In the genomic region with DNA sequence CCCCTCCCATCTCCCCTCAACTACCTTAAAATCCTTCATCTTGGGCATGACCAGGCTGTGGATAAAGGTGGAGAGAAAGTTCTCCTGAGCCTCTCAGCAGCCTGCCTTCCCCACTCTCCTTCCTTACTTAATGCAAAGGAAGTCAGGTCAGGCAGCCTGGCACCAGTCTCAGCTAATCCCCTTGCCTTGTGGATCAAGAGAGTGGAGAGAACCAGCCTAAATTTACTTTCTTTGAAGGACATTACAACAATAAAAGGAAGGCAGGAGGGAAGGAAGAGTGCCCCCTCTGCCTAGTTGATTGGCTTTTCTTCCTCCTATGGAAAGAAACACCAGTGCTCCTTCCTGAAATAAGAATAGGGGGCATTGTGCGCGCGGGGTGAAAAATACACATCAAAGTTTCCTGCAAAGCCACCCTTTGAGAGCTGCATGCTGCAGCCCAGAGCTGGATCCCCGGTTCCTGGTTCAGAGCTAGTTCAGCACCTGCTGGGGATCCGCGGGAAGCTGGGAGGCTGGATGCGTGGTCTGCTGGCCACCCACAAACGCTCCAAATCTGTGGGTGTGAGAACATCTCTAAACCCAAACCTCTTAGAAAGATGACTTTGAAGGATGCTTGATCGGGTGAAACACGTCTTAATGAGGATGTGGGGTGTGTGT, we compare ENCODE assay signal across 8 mouse cellular contexts. TPM values are rescaled to one million over a fixed set of nuclear protein-coding genes. Genes with fewer than 3 reads are reported as not detected.
DNase-seq lines count a peak whose midpoint lies in the region; ATAC-seq and TF ChIP-seq lines count a peak whose summit lies in the region.

No protein-coding gene starts in this region.

- no peak for TF ChIP-seq CTCF in brain, embryonic 14.5 days (IDR thresholded peaks at IDR 0.05; ENCODE audit: borderline replicate concordance, extremely low read depth, insufficient read depth, insufficient read length)
- no peak for TF ChIP-seq CTCF in intestine, postnatal 0 days (IDR thresholded peaks at IDR 0.05; ENCODE audit: low read depth)

- no peaks in the 10 kb centered on the region for H3K9me3 ChIP-seq in forebrain, embryonic 16.5 days (ENCODE audit: control insufficient read depth, low read length)
- no peaks in the 10 kb centered on the region for H3K9me3 ChIP-seq in intestine, postnatal 0 days (ENCODE audit: control insufficient read depth)
- no peaks in the 10 kb centered on the region for H3K9me3 ChIP-seq in midbrain, embryonic 10.5 days (replicated peaks)
- H3K9me3 ChIP-seq in stomach, embryonic 15.5 days: no peaks in the 10 kb centered on the region

- H3K36me3 ChIP-seq in forebrain, embryonic 16.5 days (ENCODE audit: control insufficient read depth, insufficient read depth): no peaks in the 10 kb centered on the region
- no peaks in the 10 kb centered on the region for H3K36me3 ChIP-seq in intestine, postnatal 0 days (ENCODE audit: control insufficient read depth, insufficient read depth)
- no peaks in the 10 kb centered on the region for H3K36me3 ChIP-seq in midbrain, embryonic 10.5 days
- H3K36me3 ChIP-seq in stomach, embryonic 15.5 days: no peaks in the 10 kb centered on the region

- peak overlapping the region; percentile 43 for H3K4me3 ChIP-seq in forebrain, embryonic 16.5 days (replicated peaks; ENCODE audit: low read length)
- peak overlapping the region; percentile 58 for H3K4me3 ChIP-seq in intestine, postnatal 0 days (ENCODE audit: low read depth, low read length)
- peak overlapping the region; percentile 58 for H3K4me3 ChIP-seq in midbrain, embryonic 10.5 days
- peak overlapping the region; percentile 52 for H3K4me3 ChIP-seq in stomach, embryonic 15.5 days (replicated peaks)

- DNase-seq in left cerebral cortex, adult 18-20 months (ENCODE audit: low spot score in 2 of 2): peak; percentile 2 to 25
- DNase-seq in left cerebral cortex, adult 11 months (ENCODE audit: low spot score): no peak
- peak; percentile 50 for DNase-seq in brain, embryonic 14.5 days (ENCODE audit: low read depth)
- DNase-seq in midbrain, embryonic 10.5 days (ENCODE audit: low spot score): peak; percentile 27
- DNase-seq in T-cell, adult 2 months (ENCODE audit: low spot score): no peak

- no peaks in the 10 kb centered on the region for H3K27me3 ChIP-seq in forebrain, embryonic 16.5 days (replicated peaks; ENCODE audit: control insufficient read depth, insufficient read depth, low read length)
- H3K27me3 ChIP-seq in intestine, postnatal 0 days (replicated peaks; ENCODE audit: control insufficient read depth, insufficient read depth, low read length): no peaks in the 10 kb centered on the region
- peaks cover 69% of the 10 kb centered on the region for H3K27me3 ChIP-seq in midbrain, embryonic 10.5 days (ENCODE audit: low read depth, poor library complexity, severe bottlenecking)
- no peaks in the 10 kb centered on the region for H3K27me3 ChIP-seq in stomach, embryonic 15.5 days (replicated peaks)

- peaks cover 12% of the 10 kb centered on the region for H3K4me1 ChIP-seq in forebrain, embryonic 16.5 days (replicated peaks; ENCODE audit: control insufficient read depth, insufficient read depth, low read length)
- H3K4me1 ChIP-seq in intestine, postnatal 0 days (replicated peaks; ENCODE audit: control insufficient read depth, insufficient read depth, low read length): 0 out of 2 replicates have a peak, but pooled peaks cover 6% of the 10 kb centered on the region
- peaks cover 17% of the 10 kb centered on the region for H3K4me1 ChIP-seq in midbrain, embryonic 10.5 days
- peaks cover 8% of the 10 kb centered on the region; the same call in 1 of the 2 replicates for H3K4me1 ChIP-seq in stomach, embryonic 15.5 days

- no peak overlapping the region for H3K27ac ChIP-seq in forebrain, embryonic 16.5 days (ENCODE audit: low read length)
- H3K27ac ChIP-seq in intestine, postnatal 0 days (ENCODE audit: low read depth, low read length): no peak overlapping the region
- H3K27ac ChIP-seq in midbrain, embryonic 10.5 days (replicated peaks): peak overlapping the region; percentile 64
- H3K27ac ChIP-seq in stomach, embryonic 15.5 days: peak overlapping the region; percentile 64

- peak overlapping the region; percentile 41 for H3K9ac ChIP-seq in forebrain, embryonic 16.5 days (replicated peaks; ENCODE audit: low read depth, low read length)
- H3K9ac ChIP-seq in intestine, postnatal 0 days (ENCODE audit: low read depth, low read length): peak overlapping the region; percentile 45
- peak overlapping the region; percentile 31; the same call in 1 of the 2 replicates for H3K9ac ChIP-seq in stomach, embryonic 15.5 days

- under 1% methylated on average over 10 of the region's 10 CpGs for WGBS in forebrain, embryonic 16.5 days
- 1% methylated on average over 10 of the region's 10 CpGs for WGBS in intestine, postnatal 0 days
- 1% methylated on average over 10 of the region's 10 CpGs for WGBS in midbrain, embryonic 10.5 days
- 1% methylated on average over 10 of the region's 10 CpGs for WGBS in stomach, embryonic 15.5 days

- H3K4me2 ChIP-seq in forebrain, embryonic 16.5 days (ENCODE audit: low read length): peak overlapping the region; percentile 87
- peak overlapping the region; percentile 89 for H3K4me2 ChIP-seq in intestine, postnatal 0 days (replicated peaks; ENCODE audit: low read depth)
- peak overlapping the region; percentile 78 for H3K4me2 ChIP-seq in stomach, embryonic 15.5 days

- TF ChIP-seq POLR2A in brain, embryonic 14.5 days (IDR thresholded peaks at IDR 0.05; ENCODE audit: borderline replicate concordance, extremely low read depth, insufficient read depth, insufficient read length, poor library complexity, severe bottlenecking): no peak

- ATAC-seq in forebrain, embryonic 16.5 days: peak; percentile 64; the same call in 1 of the 2 replicates
- ATAC-seq in intestine, postnatal 0 days: peak; percentile 52; the same call in 1 of the 2 replicates
- ATAC-seq in stomach, embryonic 15.5 days (ENCODE audit: insufficient read depth, low FRiP score, low read depth): peak; percentile 56; the same call in 1 of the 2 replicates

RNA-seq across cellular contexts. Expression of a gene that starts 0.8 kb away (rescaled TPM):
- total RNA-seq in left cerebral cortex, adult 18-20 months (2021): under 1 TPM in 1 of 2 experiments, not detected in 1; 0.07 TPM
- polyA plus RNA-seq in brain, embryonic 14.5 days (2012; rRNA removed): 1.1 and 2.1 TPM in 2 replicates
- 0.89 and 1.5 TPM in 2 replicates for polyA plus RNA-seq in forebrain, embryonic 16.5 days (2015; fragmentation: Nextera tagmentation; extraction: Ambion mirVana)
- polyA plus RNA-seq in intestine, postnatal 0 days (2015; fragmentation: Nextera tagmentation; extraction: Ambion mirVana): 4.3 and 4.8 TPM in 2 replicates
- 1.6 and 1.7 TPM in 2 replicates for polyA plus RNA-seq in midbrain, embryonic 10.5 days (2016; fragmentation: Nextera tagmentation; extraction: Ambion mirVana)
- 8.6 and 9.2 TPM in 2 replicates for polyA plus RNA-seq in stomach, embryonic 15.5 days (2015; fragmentation: Nextera tagmentation; extraction: Ambion mirVana)

Comparison
In these comparisons a context has a peak if more than half of its experiments do, and no peak if none do; other contexts are left out.
1. DNase-seq: peak in left cerebral cortex, adult 18-20 months (2 of 2), brain, embryonic 14.5 days (single experiment) and midbrain, embryonic 10.5 days (single experiment); none in left cerebral cortex, adult 11 months (single experiment) and T-cell, adult 2 months (single experiment).
2. H3K27ac ChIP-seq: peak in midbrain, embryonic 10.5 days (single experiment) and stomach, embryonic 15.5 days (single experiment); none in forebrain, embryonic 16.5 days (single experiment) and intestine, postnatal 0 days (single experiment).
3. Peak in every context shown above with its lines, with median percentiles within 50 percentile points of each other: ATAC-seq, H3K4me2 ChIP-seq, H3K4me3 ChIP-seq and H3K9ac ChIP-seq.